Mouse (Mus musculus) ES-Bruce4 (cell line): ENCODE measurements around the gene Ola1.

Experiments
- CTCF ChIP-seq: IDR thresholded peaks from one replicate; pipeline ENCODE4 v1.8.1; 2011; ENCODE audit warnings: low read depth, low read length
- POLR2A ChIP-seq: IDR thresholded peaks from one replicate; pipeline ENCODE4 v1.8.1; 2011; ENCODE audit warnings: low read length; ENCODE audit not compliant: insufficient read depth

DNA sequence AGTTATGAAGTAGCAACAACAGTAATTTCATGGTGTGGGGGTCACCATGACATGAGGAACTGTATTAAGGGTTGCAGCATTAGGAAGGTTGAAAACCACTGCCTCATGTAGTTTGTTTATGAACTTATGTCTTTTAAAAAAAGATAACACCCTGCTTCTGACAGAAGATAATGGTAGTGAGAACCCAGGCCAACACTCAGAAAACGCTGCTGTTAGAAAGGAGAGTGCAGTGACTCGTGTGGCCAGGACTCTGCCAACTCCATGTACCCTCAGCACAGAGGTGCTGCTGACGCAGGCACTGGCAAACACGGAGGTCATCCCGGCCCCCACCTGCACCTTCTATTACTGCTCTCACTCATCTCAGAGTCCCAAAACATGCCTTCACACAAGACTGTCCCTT, 111.6 kb downstream of the Ola1 start:
- no peak for TF ChIP-seq POLR2A
- TF ChIP-seq CTCF = no peak
